Mouse (Mus musculus) skeletal muscle tissue, adult 2 months (tissue): ENCODE data around the gene Lrp6.

Experiments used
- DNase-seq: peaks from one replicate; pipeline ENCODE4 v3.0.0-alpha.2; 2012; ENCODE audit warnings: low read depth, low spot score

Lrp6 gene

DNA sequence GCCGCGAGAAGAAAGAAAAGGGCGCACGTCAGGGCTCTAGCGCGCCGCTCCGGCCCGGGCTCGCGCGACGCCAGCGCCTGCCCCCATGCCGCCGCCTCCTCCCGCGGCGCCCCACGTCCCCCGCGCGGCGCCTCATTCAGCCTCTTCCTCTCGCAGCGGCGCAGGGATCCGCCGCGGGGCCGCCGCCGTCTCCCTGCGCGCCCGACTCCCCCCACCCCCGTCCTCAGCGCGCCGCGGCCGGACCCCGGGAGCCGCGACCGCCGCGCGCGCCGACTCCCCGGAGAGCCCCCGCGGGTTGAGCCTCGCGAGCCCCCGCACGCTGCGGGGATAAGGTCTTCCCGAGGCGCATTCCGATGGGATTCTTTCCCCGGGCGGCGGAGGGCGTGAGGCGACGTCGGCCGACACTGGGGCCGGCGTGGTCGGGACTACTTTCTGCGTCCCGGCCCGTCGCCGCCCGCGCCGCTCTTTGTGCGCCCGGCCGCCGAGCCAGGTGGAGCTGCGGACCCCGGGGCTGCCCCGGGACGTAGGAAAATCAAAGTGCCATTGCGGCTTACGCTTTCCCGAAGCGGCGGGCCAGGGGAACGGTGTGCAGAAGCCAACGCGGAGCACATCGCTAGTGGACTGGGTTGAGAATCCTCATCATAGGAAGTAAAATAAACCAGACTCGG, at the start of gene Lrp6:
Lrp6 (minus strand) TSS at position 148 of the 668 bp plus-strand sequence.
- peak; percentile 76 for DNase-seq

DNA sequence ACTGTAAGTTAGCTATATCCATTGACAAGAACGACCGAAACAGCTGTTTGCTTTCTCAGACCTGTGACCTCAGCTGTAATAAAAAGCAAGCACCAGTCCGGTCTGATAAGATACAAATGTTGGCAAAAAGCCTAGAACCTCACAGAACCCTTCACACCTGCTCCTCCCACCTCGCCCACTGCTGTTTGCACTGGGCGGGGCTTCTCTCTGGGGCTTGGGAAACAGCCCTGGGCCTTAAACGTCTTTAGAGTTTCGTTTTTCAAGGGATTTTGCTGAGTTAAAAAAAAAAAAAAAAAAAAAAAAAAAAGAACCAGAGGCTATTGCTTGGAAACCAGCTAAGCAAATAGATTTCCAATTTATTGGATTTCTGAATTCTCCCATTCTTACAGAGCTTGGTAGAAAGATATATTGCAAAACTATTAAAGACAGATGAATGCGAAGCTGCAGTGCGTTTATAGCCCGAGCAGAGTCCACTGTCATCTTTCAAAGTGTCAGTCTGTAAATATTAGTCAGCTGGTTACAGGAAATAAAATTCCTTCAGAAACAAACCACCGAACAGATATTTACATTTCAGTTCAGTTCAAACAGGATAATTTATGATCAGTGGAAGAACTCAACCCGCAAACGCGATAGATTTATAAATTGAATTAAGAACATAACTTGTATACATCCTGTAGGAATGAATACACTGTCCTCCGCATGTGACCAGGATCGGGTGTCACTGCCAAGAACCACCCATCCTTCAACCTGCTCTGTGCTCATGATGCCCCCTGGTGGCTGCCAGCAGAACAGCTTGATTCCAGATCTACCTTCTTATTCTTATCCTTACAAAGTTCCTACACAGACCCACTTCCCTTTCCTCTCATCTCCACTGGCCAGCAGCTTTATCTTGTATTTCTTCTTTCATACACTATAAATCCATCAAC, 48.2 kb upstream of the Lrp6 start:
- peak; percentile 82 for DNase-seq

DNA sequence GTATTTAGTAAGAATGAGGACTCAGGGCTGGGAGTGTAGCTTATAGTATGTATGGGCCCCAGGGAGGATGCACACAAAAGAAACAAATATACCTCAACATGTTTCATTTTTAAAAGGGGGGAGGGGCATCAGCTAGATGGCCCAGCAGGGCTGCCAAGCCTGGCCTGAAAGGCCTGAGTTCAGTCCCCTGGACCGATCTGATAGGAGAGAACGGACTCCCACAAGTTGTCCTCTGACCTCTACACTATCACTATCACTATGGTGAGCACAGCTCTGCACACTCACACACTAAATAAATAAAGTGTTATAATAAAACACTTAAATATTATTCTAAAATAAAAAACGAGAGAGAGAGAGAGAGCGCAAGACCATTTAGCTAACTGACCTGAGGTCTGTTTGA, 47.6 kb upstream of the Lrp6 start:
- no peak for DNase-seq

DNA sequence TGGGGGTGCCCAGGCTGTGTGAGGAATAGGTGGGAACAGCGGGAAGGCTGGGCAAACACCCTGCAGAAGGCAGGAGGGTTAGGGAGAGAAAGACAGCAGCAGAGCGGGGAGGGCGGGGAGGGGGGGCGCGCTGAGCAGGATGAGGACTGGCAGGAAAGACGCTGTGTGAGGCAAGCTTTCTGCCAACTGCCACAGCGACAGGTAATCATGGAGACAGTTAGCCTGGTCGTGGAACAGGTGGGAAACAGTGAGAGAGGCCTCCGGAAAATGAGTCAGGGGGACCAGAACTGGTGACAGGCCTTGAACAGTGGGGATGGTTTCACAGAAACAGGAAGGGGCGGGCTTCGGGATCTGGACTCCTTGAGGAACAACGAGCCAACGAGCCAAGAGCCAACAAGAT, 45.1 kb upstream of the Lrp6 start:
- no peak for DNase-seq

DNA sequence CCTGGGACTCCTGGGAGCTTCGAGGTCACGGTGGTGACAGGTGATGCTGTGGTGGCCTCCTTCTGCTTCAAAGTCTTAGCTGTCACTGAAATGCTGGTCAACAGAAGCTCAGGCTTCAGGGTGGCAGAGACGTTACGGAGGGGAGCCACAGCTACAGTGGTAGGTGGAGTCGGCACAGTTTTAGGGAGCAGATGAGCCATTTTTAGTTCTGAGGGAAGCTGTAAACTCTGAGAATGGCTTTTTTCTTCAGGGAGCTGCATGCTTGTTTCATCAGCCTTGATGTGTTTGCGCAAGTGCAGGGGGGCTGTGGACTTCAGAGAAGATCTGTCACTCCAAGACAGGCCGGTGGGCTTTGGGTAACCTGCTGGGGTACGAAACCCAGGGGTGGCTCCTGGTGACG, 43.6 kb upstream of the Lrp6 start:
- DNase-seq, result no peak

DNA sequence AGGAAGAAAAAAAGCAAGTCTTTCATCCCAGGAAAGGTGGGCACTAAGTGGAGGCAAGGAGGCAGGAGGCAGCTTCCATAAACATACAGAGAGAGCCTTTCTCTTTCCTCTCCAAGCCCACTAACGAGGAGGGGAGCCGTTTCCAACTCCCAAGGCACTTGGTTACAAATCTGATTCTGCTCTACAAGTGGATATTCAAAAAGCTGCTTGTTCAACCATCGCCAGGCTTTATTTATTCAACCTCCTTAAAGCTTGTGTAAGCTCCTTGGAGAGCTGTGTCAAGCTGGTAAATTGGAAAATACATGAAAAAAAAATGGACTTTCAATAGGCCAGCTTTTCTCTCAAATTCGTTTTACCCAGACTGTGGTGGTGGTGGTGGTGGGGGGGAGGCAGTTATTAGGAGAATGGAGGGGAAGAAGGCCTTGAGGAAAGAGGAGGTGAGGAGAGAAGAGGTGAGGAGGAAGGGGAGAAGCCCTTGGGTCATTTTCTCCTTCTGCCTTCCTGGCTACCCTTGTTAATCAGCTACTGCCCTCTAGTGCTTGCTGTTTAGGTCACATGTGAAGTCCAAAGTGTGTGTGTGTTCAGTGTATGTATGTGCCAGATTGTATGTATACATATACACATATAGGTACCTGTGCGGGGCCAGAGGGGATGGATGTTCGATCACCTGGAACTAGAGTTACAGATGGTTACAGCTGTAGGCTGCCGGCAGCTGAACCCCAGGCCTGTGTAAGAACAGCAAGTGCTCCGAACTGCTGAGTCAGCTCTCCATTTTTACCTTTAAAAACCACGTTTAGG, 40.4 kb upstream of the Lrp6 start:
- peak; percentile 50 for DNase-seq

DNA sequence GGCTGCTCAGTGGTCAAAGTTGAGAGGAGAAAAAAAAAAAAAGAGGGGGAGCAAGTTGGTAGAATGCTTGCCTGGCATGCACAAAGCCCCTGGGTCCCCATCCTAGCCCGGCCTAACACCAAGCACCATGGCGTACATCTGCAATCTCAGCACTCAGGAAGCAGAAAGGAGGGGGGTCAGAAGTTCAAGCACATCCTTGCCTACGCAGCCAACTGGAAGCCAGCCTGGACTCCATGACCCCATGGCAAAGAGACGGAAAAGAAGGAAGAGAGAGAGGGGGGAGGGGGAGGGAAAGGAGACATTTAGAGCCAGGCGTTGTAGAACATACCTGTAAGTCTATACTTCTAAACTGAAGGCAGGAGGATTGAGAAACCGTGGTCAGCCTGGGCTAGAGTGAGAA, 39.8 kb upstream of the Lrp6 start:
- DNase-seq, result no peak

DNA sequence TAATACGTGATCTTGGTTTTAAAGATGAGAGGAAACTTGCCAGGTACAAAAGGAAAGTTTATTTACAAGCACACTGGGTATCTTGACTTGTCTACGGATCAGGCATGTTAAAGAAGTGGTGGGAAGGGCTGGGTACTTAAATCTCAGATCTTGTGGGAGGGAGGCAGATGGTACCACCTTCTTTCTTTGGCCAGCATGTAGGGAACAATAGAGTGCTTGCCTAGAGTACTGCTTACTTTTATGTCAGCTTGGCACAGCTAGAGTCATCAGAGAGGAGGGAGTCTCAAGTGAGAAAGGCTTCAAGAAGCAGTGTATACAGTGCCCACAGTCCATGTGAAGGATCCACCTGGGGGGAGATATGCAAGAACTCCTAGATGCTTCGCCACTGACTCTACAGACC, 38.4 kb upstream of the Lrp6 start:
- DNase-seq, result no peak

DNA sequence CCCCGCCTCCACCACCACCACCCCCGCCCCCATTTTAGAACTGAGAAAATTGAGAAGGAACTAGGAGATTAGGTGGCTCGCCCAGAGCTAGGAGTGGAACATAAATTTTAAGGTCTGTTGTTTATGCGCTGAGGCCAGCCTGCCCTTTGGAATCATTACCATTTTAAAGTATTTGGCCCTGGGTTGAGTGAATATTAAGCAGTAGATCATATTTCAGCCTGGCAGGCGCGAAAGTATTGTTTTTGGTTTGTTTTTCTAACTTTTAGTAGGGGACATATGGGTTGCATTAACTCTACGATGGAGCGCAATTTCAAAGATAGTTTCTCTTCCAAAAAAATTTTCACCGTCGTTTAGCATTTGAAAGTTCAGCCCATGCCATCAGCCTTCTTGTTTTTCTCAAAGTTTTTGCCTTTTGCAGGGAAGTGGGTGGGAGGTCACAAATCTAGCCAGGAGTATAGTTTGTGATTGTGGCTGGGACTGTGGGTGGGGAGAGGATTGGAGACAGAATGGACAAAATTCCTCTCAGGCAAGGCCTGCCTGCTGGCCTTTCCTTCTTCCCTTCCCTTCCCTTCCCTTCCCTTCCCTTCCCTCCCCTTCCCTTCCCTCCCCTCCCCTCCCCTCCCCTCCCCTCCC, 35.7 kb upstream of the Lrp6 start:
- peak; percentile 51 for DNase-seq

DNA sequence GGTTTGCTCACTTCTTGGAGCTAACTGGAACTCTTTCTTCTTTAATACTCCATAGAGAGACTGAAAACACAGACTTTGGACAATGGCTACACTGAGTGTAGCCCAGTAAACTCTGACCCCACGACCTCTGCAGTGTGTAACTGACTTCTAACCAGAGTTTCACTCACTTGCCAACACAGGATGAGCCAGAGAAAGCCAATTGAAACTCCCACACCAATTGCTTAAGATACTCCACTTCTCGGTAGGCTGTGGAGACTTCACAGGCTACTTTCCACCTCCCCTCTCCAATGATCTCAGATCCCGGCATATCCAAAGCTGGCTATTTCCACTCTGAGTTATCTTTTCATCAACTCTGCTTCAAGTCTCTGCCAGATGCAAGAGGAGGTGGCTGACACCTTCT, 35.0 kb upstream of the Lrp6 start:
- peak; percentile 65 for DNase-seq

DNA sequence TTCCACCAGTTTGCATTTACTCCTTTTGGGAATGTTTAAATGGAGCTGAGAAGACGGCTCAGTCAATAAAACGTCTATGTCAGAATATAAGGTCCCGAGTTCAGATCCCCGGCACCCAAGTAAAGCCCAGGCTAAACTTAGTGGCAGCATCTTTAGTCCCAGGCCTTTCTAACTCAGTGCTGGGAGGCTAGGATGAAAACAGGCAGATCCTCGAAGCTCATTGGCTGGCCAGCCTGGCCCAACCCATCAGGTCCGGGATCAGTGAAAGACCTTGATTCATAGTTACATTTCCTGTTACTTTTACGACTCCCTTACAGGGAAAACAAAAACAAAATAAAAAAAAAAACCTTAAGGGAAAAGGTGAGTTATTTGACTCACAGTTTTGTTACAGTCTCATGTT, 34.4 kb upstream of the Lrp6 start:
- no peak for DNase-seq

DNA sequence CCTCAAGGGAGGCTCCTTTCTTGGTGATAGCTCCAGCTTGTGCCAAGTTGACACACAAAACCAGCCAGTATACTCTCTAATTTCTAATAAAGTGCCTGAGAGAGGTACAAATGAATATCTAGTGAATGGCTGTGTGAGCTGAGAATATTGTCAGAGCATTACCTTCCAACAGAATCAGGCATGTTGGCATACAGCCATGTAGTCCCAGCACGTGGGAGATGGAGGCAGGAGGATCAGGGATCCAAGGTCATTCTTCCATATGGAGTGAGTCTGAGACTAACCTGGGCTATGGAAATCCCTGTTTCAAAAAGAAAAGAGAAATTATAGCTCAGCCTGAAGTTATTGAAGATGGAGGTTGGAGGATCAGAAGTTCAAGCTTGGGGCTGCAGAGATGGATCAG, 32.5 kb upstream of the Lrp6 start:
- DNase-seq, result no peak

DNA sequence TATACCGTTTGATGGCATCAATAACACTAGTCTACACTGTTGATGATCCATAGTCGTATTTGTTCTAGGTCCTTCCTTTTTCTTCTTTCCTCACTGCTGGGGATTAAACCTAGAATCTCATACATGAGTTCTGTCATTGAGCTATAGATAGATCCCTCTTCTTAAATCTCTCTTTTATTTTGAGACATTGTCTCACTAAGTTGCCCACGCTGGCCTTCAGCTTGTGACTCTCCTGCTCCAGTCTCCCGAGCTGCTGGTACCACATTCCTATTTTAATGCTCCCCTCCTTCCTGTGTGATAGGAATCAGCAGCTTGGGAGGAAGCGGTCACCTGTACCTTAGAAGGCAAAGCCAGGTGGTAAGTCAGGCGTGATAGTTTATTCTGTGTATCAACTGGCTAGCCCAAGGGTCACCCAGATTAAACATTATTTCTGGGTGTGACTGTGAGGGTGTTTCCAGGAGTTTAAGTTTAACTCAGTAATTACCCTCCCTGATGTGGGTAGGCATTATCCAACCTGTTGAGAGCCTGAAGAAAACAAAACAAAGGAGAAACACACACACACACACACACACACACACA, 31.0 kb upstream of the Lrp6 start:
- DNase-seq, result no peak

DNA sequence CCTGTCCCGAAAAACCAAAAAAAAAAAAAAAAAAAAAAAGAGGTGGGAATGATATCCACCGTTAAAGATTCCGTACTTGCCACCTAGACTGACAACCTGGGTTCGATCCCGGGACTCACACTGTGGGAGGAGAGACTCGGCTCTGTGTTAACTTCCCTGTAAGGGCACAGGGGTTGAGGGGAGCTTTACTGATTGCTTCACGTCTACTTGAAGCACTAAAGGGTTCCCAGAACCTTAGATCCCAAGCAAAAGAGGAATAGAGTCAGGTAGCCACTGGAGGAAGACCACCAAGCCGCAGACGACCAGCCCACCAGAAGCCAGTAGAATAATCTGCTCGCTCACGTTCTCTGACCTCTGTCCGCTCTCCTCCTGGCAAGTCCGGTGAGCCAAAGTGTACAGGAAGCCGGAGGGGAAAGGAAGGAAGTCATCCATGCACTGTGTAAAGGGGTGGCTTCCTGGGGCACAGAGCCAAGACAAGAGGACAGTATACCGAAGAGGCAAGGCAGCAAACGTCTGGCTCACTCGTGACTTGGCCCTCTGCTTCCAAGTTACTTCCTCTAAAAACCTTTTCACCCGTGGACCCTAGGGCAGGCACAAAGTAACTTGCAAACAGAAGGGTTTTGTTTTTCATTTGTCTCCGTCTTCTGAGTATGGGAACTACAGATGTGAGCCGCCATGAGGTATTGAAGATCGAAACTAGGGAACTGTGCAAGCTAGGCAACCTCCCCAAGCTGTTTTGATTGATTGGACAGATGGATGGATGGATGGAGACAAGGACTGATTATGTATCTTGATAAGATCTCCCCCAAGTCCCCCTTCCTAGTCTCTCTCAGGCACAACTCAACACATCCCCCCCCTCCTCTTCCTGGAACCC, 28.0 kb upstream of the Lrp6 start:
- DNase-seq, result peak; percentile 27

DNA sequence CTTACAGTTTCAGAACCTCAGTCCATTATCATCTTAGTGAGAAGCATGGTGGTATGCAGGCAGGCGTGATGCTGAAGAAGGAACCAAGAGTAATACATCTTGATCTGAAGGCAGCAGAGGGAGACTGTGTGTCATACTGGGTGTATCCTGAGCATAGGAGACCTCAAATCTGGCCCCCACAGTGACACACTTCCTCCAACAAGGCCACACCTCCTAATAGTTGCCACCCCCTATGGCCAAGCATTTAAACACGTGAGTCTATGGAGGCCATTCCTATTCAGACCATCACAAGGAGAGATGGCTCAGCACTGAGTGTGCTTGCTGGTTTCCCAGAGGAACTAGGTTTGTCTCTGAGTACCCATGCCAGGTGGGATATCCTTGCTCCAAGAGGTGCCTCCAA, 24.8 kb upstream of the Lrp6 start:
- DNase-seq, result no peak

DNA sequence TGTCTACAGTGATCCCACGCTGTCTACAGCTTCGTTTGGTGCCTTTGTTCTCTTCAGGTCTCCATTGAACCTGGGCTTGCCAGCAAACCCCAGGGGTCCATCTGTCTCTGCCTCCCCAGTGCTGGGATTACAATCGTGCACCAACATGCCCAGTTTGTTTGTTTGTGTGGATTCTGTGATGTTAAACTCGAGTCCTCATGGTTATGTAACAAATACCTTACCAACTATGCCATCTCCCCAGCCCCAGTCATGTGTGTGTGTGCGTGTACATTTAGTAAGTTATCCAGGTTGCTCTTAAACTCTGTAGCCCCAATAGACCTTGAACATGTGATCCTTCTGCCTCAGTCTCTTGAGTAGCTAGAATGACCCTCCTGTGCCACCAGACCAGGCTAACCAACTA, 19.5 kb upstream of the Lrp6 start:
- no peak for DNase-seq

DNA sequence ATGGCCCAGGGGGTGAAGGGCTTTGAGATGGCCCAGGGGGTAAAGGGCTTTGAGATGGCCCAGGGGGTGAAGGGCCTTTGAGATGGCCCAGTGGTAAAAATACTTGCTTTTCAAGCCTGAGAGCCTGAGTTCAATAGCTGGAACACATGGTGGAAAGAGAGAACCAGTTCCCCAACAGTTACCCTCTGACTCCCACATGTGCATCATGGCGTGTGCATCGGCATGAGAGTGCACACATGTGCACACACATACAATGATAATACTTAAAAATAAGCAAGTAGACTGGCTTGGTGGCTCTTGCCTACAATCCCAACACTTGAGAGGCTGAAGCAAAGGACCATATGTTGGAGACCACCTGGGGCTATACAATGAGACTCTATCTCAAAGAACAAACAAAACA, 17.9 kb upstream of the Lrp6 start:
- no peak for DNase-seq

DNA sequence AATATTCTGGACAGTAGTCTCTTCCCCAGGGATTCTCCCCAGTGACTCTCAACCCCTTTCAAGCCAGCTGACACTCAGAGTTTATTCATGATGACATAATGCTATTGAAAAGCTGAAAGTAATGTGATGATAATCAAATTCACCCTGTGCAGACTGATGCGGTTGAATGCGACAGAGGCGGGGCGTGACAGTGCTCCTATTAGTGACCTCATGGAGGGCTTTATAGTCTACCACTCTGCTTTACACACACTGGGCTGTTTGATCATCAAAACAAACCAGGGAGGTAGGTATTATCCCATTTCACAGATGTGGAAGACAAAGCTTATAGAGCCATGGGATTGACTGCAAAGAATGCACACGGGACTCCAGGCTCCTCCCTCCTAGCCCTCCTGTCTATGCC, 15.3 kb upstream of the Lrp6 start:
- no peak for DNase-seq

DNA sequence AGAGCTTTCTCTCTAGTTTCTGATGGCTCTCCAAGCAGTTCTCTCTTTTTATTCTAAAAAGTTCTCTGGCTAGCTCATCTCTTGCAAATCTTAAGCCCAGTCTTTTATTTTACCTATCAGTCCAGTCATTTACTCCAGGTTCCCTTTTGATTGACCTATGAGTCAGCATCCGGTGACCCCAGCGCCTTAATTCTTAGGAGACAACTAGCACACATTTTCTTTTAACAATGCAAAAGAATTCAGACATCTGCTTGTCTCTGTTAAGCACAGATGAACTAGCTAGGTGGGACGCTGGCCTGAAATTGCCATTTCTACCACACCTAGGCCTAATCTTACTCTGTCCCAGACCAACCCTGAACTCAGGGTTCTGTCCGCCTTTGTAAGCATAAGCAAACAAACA, 12.7 kb upstream of the Lrp6 start:
- no peak for DNase-seq

DNA sequence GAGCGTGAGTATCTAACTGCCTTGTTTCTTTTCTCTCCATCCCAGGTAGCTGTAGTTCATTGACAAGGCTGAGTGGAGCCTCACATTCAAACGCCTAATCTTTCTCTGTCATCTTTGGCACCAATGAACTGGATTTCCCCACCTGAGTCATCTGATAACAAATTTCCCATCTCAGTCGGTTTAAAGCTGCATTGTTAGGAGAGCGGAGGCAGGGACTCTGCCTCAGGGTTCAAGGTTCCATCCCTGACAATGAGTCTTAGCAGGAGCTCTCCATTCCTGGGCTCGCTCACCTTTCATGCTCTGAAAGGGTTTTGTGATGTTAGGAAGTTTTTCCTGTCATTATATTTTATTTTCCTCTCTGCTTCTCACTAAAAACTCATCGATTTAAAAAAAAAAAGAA, 11.3 kb upstream of the Lrp6 start:
- DNase-seq, result no peak
